Mouse (Mus musculus) liver, embryonic 11.5 days (tissue): ENCODE measurements at regions not wholly inside any gene's neighbourhood (a gene's known extent, or its start where the extent isn't known, plus 50 kb on each side); places are given as distances from the start of the nearest gene placed in this dataset.
"Not testable (repeated sequence)": the region's sequence is repeated elsewhere in the genome, so short reads cannot be mapped to it uniquely, and the experiment has no call there.

Experiments
- ATAC-seq: fragments of 200-750 bp; cut with Nextera tagmentation; replicated peaks from 2 replicates; pipeline ENCODE4 v1.8.0; 2017; ENCODE audit warnings: moderate number of reproducible peaks, mild to moderate bottlenecking, moderate TSS enrichment, moderate library complexity; ENCODE audit not compliant: low FRiP score
- DNase-seq: peaks from one replicate; pipeline ENCODE4 v3.0.0-alpha.2; 2017; ENCODE audit warnings: low spot score
- H3K27ac ChIP-seq: fragments of 300-500 bp; sonication (generic); 2 replicates; pipeline ENCODE4 v1.5.1; 2014; ENCODE audit warnings: mild to moderate bottlenecking, low read depth, low read length, control low read depth
- H3K27me3 ChIP-seq: fragments of 300-500 bp; sonication (generic); replicated peaks from 2 replicates; pipeline ENCODE4 v1.6.1; 2014; ENCODE audit warnings: low read length, mixed read lengths; ENCODE audit not compliant: control insufficient read depth, insufficient read depth
- H3K36me3 ChIP-seq: fragments of 300-500 bp; sonication (generic); 2 replicates; pipeline ENCODE4 v1.6.1; 2014; ENCODE audit warnings: mild to moderate bottlenecking, low read length, moderate library complexity, mixed read lengths; ENCODE audit not compliant: control insufficient read depth, insufficient read depth
- H3K4me1 ChIP-seq: fragments of 300-500 bp; sonication (generic); replicated peaks from 2 replicates; pipeline ENCODE4 v1.6.1; 2014; ENCODE audit warnings: low read length, mixed read lengths; ENCODE audit not compliant: control insufficient read depth, insufficient read depth
- H3K4me2 ChIP-seq: fragments of 300-500 bp; sonication (generic); 2 replicates; pipeline ENCODE4 v1.6.1; 2014; ENCODE audit warnings: mild to moderate bottlenecking, control low read depth, moderate library complexity
- H3K4me3 ChIP-seq: fragments of 300-500 bp; sonication (generic); 2 replicates; pipeline ENCODE4 v1.5.1; 2014; ENCODE audit warnings: low read depth, low read length, control low read depth
- H3K9ac ChIP-seq: fragments of 300-500 bp; sonication (generic); 2 replicates; pipeline ENCODE4 v1.6.1; 2014; ENCODE audit warnings: low read depth, low read length, control low read depth
- H3K9me3 ChIP-seq: fragments of 300-500 bp; sonication (generic); 2 replicates; pipeline ENCODE4 v1.6.1; 2016; ENCODE audit warnings: low read length, inconsistent platforms, mixed read lengths; ENCODE audit not compliant: control insufficient read depth
- WGBS: fragments of 180-500 bp; shearing (Covaris S2); extraction: QIAGEN DNeasy Blood & Tissue Kit; methylation state at CpG from one replicate; pipeline ENCODE4 v1.1.7; 2014; 5-methylcytosine and 5-hydroxymethylcytosine counted together

GRCm38 (mm10) chr1:164521371-164522130 is 63.4 kb upstream of the Atp1b1 start:
- ATAC-seq (no peak), DNase-seq (no peak)
- H3K36me3 ChIP-seq, result no peaks in the 10 kb centered on the region
- no peak overlapping the region for H3K4me2 ChIP-seq
- 77% methylated on average over 6 of the region's 6 CpGs for WGBS
- no peak overlapping the region for H3K9ac ChIP-seq
- no peaks in the 10 kb centered on the region for H3K9me3 ChIP-seq
- no peaks in the 10 kb centered on the region for H3K27me3 ChIP-seq
- H3K27ac ChIP-seq, result no peak overlapping the region
- no peaks in the 10 kb centered on the region for H3K4me1 ChIP-seq
- no peak overlapping the region for H3K4me3 ChIP-seq

- DNase-seq, result no peak
- H3K4me1 ChIP-seq, result no peaks in the 10 kb centered on the region
- no peak for ATAC-seq
- 92% methylated on average over 3 of the region's 3 CpGs for WGBS
- H3K36me3 ChIP-seq, result no peaks in the 10 kb centered on the region
- H3K4me3 ChIP-seq, result no peak overlapping the region
- no peaks in the 10 kb centered on the region for H3K27me3 ChIP-seq
- no peak overlapping the region for H3K27ac ChIP-seq
- no peak overlapping the region for H3K9ac ChIP-seq
- H3K9me3 ChIP-seq, result no peaks in the 10 kb centered on the region
- no peak overlapping the region for H3K4me2 ChIP-seq
Measured at GRCm38 (mm10) chr1:164518866-164519265, 60.7 kb upstream of the Atp1b1 start.

GRCm38 (mm10) chr1:164518308-164518707 is 60.2 kb upstream of the Atp1b1 start:
- no peaks in the 10 kb centered on the region for H3K4me1 ChIP-seq
- no peaks in the 10 kb centered on the region for H3K36me3 ChIP-seq
- H3K27ac ChIP-seq, result no peak overlapping the region
- H3K9me3 ChIP-seq, result no peaks in the 10 kb centered on the region
- 79% methylated on average over 4 of the region's 4 CpGs for whole genome bisulfite sequencing
- no peak for ATAC-seq
- no peak for DNase-seq
- H3K4me2 ChIP-seq, result no peak overlapping the region
- no peak overlapping the region for H3K4me3 ChIP-seq
- H3K9ac ChIP-seq, result no peak overlapping the region
- H3K27me3 ChIP-seq, result no peaks in the 10 kb centered on the region

GRCm38 (mm10) chr1:164517362-164517761 is 59.2 kb upstream of the Atp1b1 start:
- DNase-seq, ATAC-seq, H3K4me3 ChIP-seq, H3K4me1 ChIP-seq, H3K9me3 ChIP-seq, H3K36me3 ChIP-seq, H3K4me2 ChIP-seq, H3K27me3 ChIP-seq, H3K9ac ChIP-seq, H3K27ac ChIP-seq: not testable (repeated sequence)
- WGBS, result 88% methylated on average over 2 of the region's 2 CpGs

GRCm38 (mm10) chr1:164511628-164512385 is 53.7 kb upstream of the Atp1b1 start:
- Histone ChIP-seq H3K4me3 (no peak overlapping the region), H3K9ac (no peak overlapping the region), H3K4me2 (no peak overlapping the region), H3K27me3 (no peaks in the 10 kb centered on the region), H3K9me3 (no peaks in the 10 kb centered on the region), H3K4me1 (no peaks in the 10 kb centered on the region), H3K27ac (no peak overlapping the region), H3K36me3 (no peaks in the 10 kb centered on the region)
- no peak for DNase-seq
- WGBS, result 73% methylated on average over 7 of the region's 7 CpGs
- no peak for ATAC-seq

GRCm38 (mm10) chr1:164509226-164509625 is 51.1 kb upstream of the Atp1b1 start:
- DNase-seq, result no peak
- Histone ChIP-seq H3K4me1 (no peaks in the 10 kb centered on the region), H3K4me2 (no peak overlapping the region), H3K27me3 (no peaks in the 10 kb centered on the region), H3K36me3 (no peaks in the 10 kb centered on the region), H3K9ac (no peak overlapping the region), H3K9me3 (no peaks in the 10 kb centered on the region), H3K27ac (no peak overlapping the region), H3K4me3 (no peak overlapping the region)
- 63% methylated on average over 1 of the region's 1 CpGs for WGBS
- no peak for ATAC-seq

- Histone ChIP-seq H3K4me3 (no peak overlapping the region), H3K9me3 (no peaks in the 10 kb centered on the region), H3K9ac (no peak overlapping the region), H3K4me2 (no peak overlapping the region), H3K4me1 (no peaks in the 10 kb centered on the region), H3K27ac (no peak overlapping the region), H3K27me3 (no peaks in the 10 kb centered on the region), H3K36me3 (no peaks in the 10 kb centered on the region)
- whole genome bisulfite sequencing, result 78% methylated on average over 8 of the region's 8 CpGs
- DNase-seq, result no peak
- no peak for ATAC-seq
Measured at GRCm38 (mm10) chr1:164508556-164508955, 50.4 kb upstream of the Atp1b1 start.

- Histone ChIP-seq H3K27ac (no peak overlapping the region), H3K4me3 (no peak overlapping the region), H3K27me3 (no peaks in the 10 kb centered on the region), H3K4me1 (no peaks in the 10 kb centered on the region), H3K36me3 (no peaks in the 10 kb centered on the region), H3K4me2 (no peak overlapping the region), H3K9ac (no peak overlapping the region), H3K9me3 (no peaks in the 10 kb centered on the region)
- no peak for ATAC-seq
- DNase-seq, result no peak
- 75% methylated on average over 5 of the region's 5 CpGs for WGBS
Measured at GRCm38 (mm10) chr1:164508106-164508505, 50.0 kb upstream of the Atp1b1 start.
